Mouse (Mus musculus) intestine, embryonic 16.5 days (tissue): ENCODE data around the gene Kcnj4. TPM values are rescaled to one million over a fixed set of nuclear protein-coding genes. Genes with fewer than 3 reads are reported as not detected.

Experiments
- ATAC-seq: fragments of 200-750 bp; cut with Nextera tagmentation; 2 replicates; pipeline ENCODE4 v1.8.0; 2017; ENCODE audit warnings: moderate TSS enrichment, moderate library complexity
- H3K27ac ChIP-seq: fragments of 300-500 bp; sonication (generic); 2 replicates; pipeline ENCODE4 v1.5.1; 2014; ENCODE audit warnings: mild to moderate bottlenecking, low read length
- H3K27me3 ChIP-seq: fragments of 300-500 bp; sonication (generic); replicated peaks from 2 replicates; pipeline ENCODE4 v1.6.1; 2014; ENCODE audit warnings: low read length, control low read depth, mixed read lengths; ENCODE audit not compliant: control insufficient read depth, insufficient read depth
- H3K36me3 ChIP-seq: fragments of 300-500 bp; sonication (generic); 2 replicates; pipeline ENCODE4 v1.6.1; 2014; ENCODE audit warnings: low read length, control low read depth; ENCODE audit not compliant: control insufficient read depth, insufficient read depth
- H3K4me1 ChIP-seq: fragments of 300-500 bp; sonication (generic); 2 replicates; pipeline ENCODE4 v1.6.1; 2014; ENCODE audit warnings: low read length, control low read depth, mixed read lengths; ENCODE audit not compliant: control insufficient read depth, insufficient read depth
- H3K4me2 ChIP-seq: fragments of 300-500 bp; sonication (generic); 2 replicates; pipeline ENCODE4 v1.6.1; 2014; ENCODE audit warnings: low read depth, low read length, control low read depth
- H3K4me3 ChIP-seq: fragments of 300-500 bp; sonication (generic); 2 replicates; pipeline ENCODE4 v1.5.1; 2014; ENCODE audit warnings: mild to moderate bottlenecking, low read length
- H3K9ac ChIP-seq: fragments of 300-500 bp; sonication (generic); 2 replicates; pipeline ENCODE4 v1.6.1; 2014; ENCODE audit warnings: low read depth, low read length
- H3K9me3 ChIP-seq: fragments of 300-500 bp; sonication (generic); 2 replicates; pipeline ENCODE4 v1.6.1; 2016; ENCODE audit warnings: low read length, control low read depth; ENCODE audit not compliant: control insufficient read depth
- WGBS: fragments of 180-500 bp; shearing (Covaris S2); extraction: QIAGEN DNeasy Blood & Tissue Kit; methylation state at CpG from one replicate; pipeline ENCODE4 v1.1.7; 2014; 5-methylcytosine and 5-hydroxymethylcytosine counted together
- polyA plus RNA-seq: library from polyadenylated mRNA; unstranded; fragments of >200 nt; fragmentation: Nextera tagmentation; extraction: Ambion mirVana; gene quantifications from 2 replicates; pipeline ENCODE4 v1.2.1, GENCODE M21; 2015

Gene Kcnj4
- polyA plus RNA-seq, 1 experiment from 2014 or later = not detected

GRCm38 (mm10) chr15:79445786-79446654 lies 59.0 kb downstream of the Kcnj4 start:
- H3K9ac ChIP-seq = no peak overlapping the region
- 75% methylated on average over 8 of the region's 8 CpGs for WGBS
- H3K4me3 ChIP-seq = no peak overlapping the region
- H3K27me3 ChIP-seq = no peaks in the 10 kb centered on the region
- H3K27ac ChIP-seq = no peak overlapping the region
- H3K4me1 ChIP-seq = peaks cover 3% of the 10 kb centered on the region; the same call in 1 of the 2 replicates
- no peaks in the 10 kb centered on the region for H3K36me3 ChIP-seq
- no peak for ATAC-seq
- no peaks in the 10 kb centered on the region for H3K9me3 ChIP-seq
- H3K4me2 ChIP-seq = no peak overlapping the region

GRCm38 (mm10) chr15:79443856-79444410 lies 61.1 kb downstream of the Kcnj4 start:
- Histone ChIP-seq H3K9ac (0 out of 2 replicates have a peak overlapping the region, but pooled peaks have one; percentile 6), H3K4me3 (no peak overlapping the region), H3K36me3 (no peaks in the 10 kb centered on the region), H3K4me2 (no peak overlapping the region), H3K27me3 (no peaks in the 10 kb centered on the region), H3K4me1 (peaks cover 23% of the 10 kb centered on the region), H3K9me3 (no peaks in the 10 kb centered on the region), H3K27ac (no peak overlapping the region)
- ATAC-seq = no peak
- 61% methylated on average over 7 of the region's 7 CpGs for WGBS

- Histone ChIP-seq H3K9me3 (no peaks in the 10 kb centered on the region), H3K27me3 (no peaks in the 10 kb centered on the region), H3K4me1 (peaks cover 28% of the 10 kb centered on the region), H3K4me2 (no peak overlapping the region), H3K4me3 (no peak overlapping the region), H3K36me3 (no peaks in the 10 kb centered on the region), H3K9ac (no peak overlapping the region), H3K27ac (no peak overlapping the region)
- 83% methylated on average over 9 of the region's 9 CpGs for WGBS
- ATAC-seq = no peak
These were observed 62.0 kb downstream of the Kcnj4 start for GRCm38 (mm10) chr15:79442961-79443518.

GRCm38 (mm10) chr15:79442257-79442611 lies 62.8 kb downstream of the Kcnj4 start:
- WGBS = 4% methylated on average over 6 of the region's 6 CpGs

GRCm38 (mm10) chr15:79441331-79442256 lies 63.4 kb downstream of the Kcnj4 start:
- peaks cover 28% of the 10 kb centered on the region for H3K4me1 ChIP-seq
- no peaks in the 10 kb centered on the region for H3K27me3 ChIP-seq
- H3K36me3 ChIP-seq = 0 out of 2 replicates have a peak, but pooled peaks cover 4% of the 10 kb centered on the region
- H3K4me2 ChIP-seq = peak overlapping the region; percentile 58
- no peaks in the 10 kb centered on the region for H3K9me3 ChIP-seq
- peak overlapping the region; percentile 97 for H3K9ac ChIP-seq
- WGBS = 1% methylated on average over 83 of the region's 107 CpGs
- peak overlapping the region; percentile 91 for H3K27ac ChIP-seq
- H3K4me3 ChIP-seq = peak overlapping the region; percentile 87
- ATAC-seq = peak; percentile 71

More at GRCm38 (mm10) chr15:79442257-79442611, 62.8 kb downstream of the Kcnj4 start:
- Histone ChIP-seq H3K9me3 (no peaks in the 10 kb centered on the region), H3K27me3 (no peaks in the 10 kb centered on the region), H3K4me2 (peak overlapping the region; percentile 58), H3K36me3 (0 out of 2 replicates have a peak, but pooled peaks cover 4% of the 10 kb centered on the region), H3K4me3 (peak overlapping the region; percentile 87), H3K9ac (peak overlapping the region; percentile 97), H3K27ac (peak overlapping the region; percentile 91), H3K4me1 (peaks cover 28% of the 10 kb centered on the region)
- ATAC-seq = peak; percentile 20; the same call in 1 of the 2 replicates

GRCm38 (mm10) chr15:79440651-79441330 lies 64.2 kb downstream of the Kcnj4 start:
- peak overlapping the region; percentile 87 for H3K4me3 ChIP-seq
- ATAC-seq = peak; percentile 10
- H3K9me3 ChIP-seq = no peaks in the 10 kb centered on the region
- peaks cover 31% of the 10 kb centered on the region for H3K4me1 ChIP-seq
- H3K27me3 ChIP-seq = no peaks in the 10 kb centered on the region
- H3K27ac ChIP-seq = peak overlapping the region; percentile 91
- WGBS = 14% methylated on average over 11 of the region's 11 CpGs
- H3K4me2 ChIP-seq = peak overlapping the region; percentile 58
- peak overlapping the region; percentile 97 for H3K9ac ChIP-seq
- 0 out of 2 replicates have a peak, but pooled peaks cover 4% of the 10 kb centered on the region for H3K36me3 ChIP-seq

- WGBS = 64% methylated on average over 4 of the region's 4 CpGs
- H3K9me3 ChIP-seq = no peaks in the 10 kb centered on the region
- peak overlapping the region; percentile 58 for H3K4me2 ChIP-seq
- H3K36me3 ChIP-seq = peaks cover 4% of the 10 kb centered on the region; the same call in 1 of the 2 replicates
- H3K9ac ChIP-seq = peak overlapping the region; percentile 97; the same call in 1 of the 2 replicates
- no peak for ATAC-seq
- H3K4me1 ChIP-seq = peaks cover 37% of the 10 kb centered on the region
- peak overlapping the region; percentile 87 for H3K4me3 ChIP-seq
- 0 out of 2 replicates have a peak overlapping the region, but pooled peaks have one; percentile 33 for H3K27ac ChIP-seq
- no peaks in the 10 kb centered on the region for H3K27me3 ChIP-seq
These were observed 64.8 kb downstream of the Kcnj4 start for GRCm38 (mm10) chr15:79440223-79440622.

- Histone ChIP-seq H3K4me2 (no peak overlapping the region; the same call in 1 of the 2 replicates), H3K36me3 (peaks cover 4% of the 10 kb centered on the region; the same call in 1 of the 2 replicates), H3K9me3 (no peaks in the 10 kb centered on the region), H3K27me3 (no peaks in the 10 kb centered on the region), H3K4me3 (no peak overlapping the region; the same call in 1 of the 2 replicates), H3K9ac (peak overlapping the region; percentile 31; the same call in 1 of the 2 replicates), H3K4me1 (peaks cover 38% of the 10 kb centered on the region), H3K27ac (no peak overlapping the region)
- ATAC-seq = no peak
- 57% methylated on average over 4 of the region's 4 CpGs for WGBS
These were observed 65.7 kb downstream of the Kcnj4 start for GRCm38 (mm10) chr15:79439386-79439785.
